Mouse (Mus musculus) urinary bladder, postnatal 36 days (tissue): ENCODE measurements at regions not wholly inside any gene's neighbourhood (a gene's known extent, or its start where the extent isn't known, plus 50 kb on each side); places are given as distances from the start of the nearest gene placed in this dataset.

Experiments
- DNase-seq, 2 experiments: peaks; one replicate each; pipeline ENCODE4 v3.0.0; 2022; ENCODE audit warnings: low spot score in 2 of 2, mixed read lengths in 1 of 2

DNA sequence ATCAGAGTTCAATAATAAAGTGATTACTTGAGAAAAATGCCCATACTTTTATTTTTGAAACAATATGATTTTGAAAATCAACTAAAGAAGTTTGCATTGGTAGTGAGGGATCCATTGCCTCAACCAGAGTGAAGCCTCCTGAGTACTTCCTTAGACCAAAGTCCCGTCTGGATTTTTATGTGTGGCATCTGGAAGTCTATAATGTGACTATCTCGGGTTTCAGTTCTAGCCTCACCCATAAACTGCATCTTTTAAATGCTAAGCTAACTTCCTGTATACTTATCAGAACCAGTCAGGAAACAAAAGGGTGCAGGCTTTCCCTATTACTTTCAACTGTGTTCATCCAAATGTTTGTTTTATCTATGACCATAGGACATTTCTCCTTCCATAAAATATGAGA, 178.8 kb downstream of the Spry2 start:
- no peak for DNase-seq

DNA sequence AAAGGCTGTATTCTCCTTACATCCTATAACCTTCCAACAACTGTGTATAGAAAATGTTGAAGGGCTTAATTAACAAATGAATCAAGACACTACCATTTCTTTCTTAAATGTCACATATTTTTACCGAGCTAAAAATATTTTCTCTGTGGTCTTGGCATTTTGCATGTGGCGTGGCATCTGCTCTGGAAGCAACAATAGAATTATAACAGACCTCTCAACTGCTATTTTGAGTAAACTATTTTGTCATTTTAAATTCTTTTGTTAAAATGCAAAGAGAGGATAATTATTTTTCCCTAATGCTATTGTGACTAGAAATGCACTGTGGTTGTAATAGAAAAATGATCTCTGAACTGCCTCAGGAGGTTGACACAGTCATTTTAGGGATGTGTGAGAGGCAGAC, 187.9 kb downstream of the Spry2 start:
- DNase-seq = no peak

DNA sequence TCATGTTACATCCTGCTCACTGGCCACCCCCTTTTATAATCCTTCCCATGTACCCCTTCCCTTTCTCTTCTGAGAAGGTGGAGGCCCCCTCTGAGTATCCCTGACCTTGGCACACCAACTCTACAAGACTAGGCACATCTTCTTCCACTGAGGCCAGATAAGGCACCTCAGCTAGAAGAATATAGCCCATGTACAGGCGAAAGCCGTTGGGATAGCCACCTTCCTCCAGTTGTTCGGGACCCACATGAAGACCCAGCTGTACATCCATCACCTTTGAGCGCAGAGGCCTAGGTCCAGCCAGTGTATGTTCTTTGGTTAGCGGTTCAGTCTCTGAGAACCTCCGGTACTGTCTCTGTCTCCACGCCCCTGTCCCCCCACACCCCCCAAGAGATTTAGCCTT, 189.9 kb downstream of the Spry2 start:
- DNase-seq = no peak

DNA sequence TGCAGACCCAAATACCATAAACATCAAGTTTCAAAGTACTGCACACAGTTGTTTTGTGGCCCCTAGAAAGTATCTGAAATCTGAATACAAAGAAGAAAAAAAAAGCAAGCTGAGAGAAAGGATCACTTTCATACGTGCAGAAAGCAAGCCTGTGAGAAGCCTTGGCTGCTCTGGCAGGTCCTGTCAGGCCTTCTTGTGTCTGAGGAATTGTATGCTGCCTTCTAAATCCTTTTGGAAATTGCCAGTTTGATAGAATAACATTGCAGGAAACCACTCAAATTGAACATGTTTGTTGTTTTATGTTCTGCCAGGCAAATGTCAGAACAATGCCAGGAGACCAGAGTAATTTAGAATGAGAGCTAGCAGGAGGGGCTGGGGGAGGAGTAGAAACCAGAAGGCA, 198.0 kb downstream of the Spry2 start:
- DNase-seq = no peak

DNA sequence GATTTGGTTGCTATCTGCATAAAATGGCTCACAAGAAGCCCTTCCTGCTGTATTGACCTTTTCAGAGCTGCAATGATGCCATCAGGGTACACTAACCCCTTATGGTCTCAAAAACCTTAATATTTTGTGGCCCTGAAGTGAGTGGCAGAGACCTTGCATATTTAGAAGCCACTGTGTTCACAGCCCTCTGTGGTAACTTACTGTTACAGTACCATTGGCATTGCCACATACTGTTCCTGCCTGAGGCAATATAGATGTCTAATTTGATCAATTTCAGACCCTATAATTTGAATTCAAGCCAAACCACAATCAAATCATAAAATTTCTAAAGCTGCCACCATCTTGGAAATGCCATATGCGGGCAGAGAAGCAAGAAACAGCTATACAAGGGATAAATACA, 198.5 kb downstream of the Spry2 start:
- DNase-seq = no peak

DNA sequence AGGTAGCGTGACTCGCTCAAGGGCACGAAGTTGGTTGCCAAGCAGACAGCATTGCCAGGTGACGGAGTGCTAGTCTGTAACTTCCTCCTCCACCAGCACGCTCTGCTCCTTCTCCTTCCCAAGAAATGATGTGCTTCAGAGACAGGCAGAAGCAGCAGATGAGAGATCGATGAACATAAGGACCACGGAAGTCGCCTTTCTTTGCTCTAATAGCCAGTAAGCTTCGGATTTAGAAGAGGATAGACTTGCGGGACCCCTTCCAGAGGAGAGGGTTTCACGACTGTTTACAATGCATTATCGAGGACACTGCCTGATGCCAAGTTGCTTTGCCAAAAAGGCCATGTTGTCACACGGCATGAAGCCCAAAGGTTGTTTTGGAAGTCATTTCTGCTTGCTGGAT, 199.2 kb downstream of the Spry2 start:
- DNase-seq = no peak

DNA sequence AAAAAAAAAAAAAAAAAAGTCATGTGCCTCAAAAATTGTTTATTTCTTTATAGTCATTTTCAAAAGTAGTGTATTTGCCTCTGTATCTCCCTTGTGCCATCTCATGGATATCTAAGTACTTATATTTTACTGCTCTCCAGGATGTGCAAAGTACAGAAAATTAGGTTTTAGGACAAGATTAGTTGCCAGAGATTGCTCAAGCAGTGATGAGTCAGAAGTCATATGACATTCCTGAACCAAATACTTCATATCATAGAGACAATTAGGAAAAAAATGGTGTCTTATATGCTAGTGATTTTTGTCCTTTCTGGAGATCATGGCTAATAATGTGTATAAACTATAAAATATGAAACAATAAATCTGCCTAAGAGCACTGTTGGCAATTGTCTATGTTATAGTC, 201.7 kb downstream of the Spry2 start:
- no peak for DNase-seq

DNA sequence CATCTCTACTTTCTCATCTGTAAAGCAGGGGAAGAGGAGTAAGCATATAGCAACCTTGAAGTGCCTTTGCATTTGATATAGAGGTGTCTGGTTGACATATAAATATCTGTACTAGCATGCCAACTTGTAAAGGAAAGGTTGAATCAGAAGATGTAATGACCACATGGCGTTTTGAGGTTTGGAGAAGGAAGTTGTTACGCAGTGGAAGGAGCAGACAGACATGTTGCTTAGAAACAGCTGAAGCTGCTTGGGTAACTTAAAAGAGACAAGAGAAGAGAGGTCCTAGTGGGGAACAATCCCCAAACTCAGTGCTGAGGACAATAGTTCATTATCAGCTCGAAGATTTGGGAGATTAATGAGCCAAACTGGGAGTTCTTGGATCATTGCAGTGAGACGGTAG, 202.9 kb downstream of the Spry2 start:
- DNase-seq = no peak

DNA sequence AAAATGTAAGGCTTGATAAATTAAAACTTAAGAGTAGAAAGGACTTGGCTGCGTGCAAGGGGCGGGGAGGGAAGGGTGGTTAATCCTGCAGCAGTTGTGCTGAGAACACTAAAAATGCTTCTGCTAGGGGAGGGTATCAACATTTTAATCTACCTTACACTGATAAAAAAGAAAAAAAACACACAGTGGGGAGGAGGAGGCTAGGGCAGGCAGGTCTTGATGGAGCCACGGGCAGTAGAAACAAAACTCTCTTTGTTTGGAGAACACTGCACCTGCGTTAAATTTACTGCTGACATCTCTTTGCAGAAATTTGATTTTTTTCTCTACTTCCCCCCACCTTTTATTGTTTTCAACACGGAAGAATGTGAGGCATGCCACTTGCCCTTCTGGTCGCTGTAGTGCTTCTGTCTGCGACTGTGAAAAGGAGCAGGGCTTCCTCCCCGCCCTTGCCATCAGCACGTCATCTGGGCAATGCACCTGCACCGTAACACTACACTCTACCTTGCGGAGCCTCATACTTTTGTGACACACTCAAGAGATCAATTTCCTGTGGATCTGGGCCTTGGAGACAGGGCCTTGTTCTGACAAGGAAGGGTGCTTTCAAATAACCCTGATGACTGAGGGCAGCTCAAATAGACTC, 211.7 kb downstream of the Spry2 start:
- DNase-seq = no peak

DNA sequence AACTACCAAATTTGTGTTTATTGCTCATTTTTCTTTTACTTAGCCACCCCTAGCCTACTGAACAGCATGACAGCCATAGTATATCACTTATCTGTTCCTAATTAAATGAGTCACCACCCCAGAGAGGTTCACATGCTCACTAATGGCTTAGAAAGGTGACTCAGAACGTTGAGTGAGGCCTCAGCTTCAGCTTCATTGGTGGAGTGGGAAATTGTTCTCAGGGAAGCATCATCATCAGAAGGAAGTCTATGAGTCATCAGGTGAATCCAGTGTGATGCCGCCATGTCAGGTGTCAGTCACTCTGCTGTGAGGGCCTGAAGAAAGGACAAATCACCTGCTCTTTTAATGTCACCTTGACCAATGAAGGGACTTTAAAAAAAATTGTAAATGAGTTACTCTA, 212.3 kb downstream of the Spry2 start:
- DNase-seq = no peak

DNA sequence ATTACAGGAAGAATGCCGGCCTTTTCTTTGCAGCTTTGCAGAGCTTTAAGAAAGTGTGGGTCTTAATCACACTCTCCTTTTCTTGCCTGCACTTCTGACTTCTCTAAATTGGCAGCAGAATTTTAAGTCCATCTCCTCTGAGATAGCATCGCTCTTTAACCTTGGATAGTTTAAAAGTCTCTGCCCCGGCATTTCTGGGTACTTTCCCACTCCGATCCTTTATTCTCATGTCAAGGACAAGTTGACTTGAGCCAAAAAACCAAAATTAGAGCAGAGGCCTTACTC, 220.0 kb downstream of the Spry2 start:
- no peak for DNase-seq

DNA sequence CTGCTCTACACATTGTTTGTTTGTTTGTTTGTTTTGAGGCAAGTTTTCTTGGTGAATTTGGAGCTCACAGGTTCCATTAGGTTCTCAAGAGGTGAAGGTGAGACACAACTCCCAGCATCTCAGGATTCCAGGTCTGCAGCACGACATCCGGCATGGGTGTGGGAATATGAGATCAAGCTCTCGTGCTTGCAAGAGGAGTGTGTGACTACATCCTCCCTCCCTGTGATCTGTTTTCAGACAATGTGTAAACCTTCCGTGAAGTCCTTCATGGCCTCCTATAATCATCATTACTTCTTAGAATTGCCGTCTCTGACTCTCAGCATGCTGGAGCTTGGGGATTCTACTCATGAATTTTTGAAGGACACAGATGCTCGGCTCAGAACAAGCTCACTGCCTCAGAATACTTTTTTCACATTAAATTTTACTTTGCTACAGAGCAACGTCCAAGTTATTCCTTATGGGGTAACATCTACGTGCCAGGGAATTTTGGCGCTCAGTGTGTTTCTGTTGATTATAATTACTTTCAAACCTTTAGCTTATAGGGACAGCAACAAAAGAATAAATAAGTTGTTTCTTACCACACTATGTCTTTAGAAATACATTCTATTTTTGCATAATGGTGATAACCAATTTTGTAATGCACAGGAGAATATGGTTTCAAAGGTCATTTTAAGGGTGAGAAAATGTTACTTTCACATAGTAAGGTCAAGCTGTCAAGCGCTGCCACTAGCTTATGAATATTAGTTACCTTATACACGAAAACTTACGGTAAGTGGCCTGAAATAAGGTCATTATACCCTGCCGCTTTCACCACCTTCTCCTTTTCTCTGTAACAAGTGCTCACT, 220.6 kb downstream of the Spry2 start:
- DNase-seq = no peak

DNA sequence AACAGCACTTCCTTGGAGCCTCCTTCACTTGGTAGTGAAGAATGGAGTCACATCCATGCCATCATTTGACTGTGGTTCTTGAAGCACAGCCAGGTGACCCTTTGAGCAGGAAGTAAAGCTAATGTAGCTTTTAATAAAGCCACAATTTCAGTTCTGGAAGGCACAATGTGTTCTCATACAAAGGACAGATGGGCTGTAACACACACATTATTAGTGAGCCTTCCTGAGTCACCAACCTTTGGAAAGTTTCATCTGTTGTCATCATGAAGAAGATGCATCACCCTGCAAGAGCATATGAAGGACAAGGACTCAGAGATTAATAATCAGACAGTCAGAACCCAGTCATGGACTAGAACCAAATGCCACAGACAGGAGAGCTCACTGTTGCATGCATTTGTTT, 221.6 kb downstream of the Spry2 start:
- no peak for DNase-seq

DNA sequence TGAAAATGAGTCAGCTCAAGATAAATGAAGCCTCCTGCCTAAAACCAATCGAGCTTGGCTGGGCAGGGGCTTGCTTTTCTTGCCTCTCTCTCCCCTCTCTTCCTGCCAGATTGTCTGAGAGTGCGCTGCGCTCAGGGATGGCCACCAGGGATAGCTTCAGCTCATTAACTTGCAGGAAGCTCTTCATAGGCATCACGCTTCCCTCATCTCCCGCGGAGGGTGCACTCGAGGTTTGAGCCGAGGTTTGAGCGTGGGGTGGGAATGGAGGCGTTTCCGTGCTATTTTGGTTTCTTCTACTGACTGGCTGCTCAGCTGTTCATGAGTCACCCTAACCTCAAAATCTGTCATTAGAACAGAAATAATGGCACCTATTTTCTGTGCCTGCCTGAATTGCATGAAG, 227.7 kb downstream of the Spry2 start:
- DNase-seq = no peak

DNA sequence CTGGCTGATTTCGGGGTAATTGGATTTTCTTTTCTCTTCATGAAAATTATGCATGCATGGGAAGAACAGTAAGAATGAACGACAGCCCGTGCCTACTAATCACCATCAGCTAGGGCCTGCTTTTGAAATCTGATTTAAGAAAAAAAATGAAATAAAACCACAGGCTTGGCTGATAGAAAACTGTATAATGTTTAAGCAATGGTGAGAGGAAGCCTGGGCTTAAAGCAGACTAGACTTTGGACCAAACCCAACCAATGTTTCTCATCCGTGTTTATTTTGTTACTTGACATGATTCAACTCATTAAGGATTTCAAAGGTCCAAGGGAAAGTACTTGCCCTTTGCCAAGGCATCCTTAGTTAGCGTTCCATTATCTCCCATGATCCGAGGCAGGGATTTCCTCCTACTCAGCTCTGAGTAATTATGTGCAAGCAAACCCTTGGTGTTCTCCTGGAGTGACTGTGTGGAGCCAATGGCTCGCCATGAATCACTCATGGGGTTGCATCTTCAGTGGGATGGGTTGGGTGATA, 231.9 kb downstream of the Spry2 start:
- no peak for DNase-seq

DNA sequence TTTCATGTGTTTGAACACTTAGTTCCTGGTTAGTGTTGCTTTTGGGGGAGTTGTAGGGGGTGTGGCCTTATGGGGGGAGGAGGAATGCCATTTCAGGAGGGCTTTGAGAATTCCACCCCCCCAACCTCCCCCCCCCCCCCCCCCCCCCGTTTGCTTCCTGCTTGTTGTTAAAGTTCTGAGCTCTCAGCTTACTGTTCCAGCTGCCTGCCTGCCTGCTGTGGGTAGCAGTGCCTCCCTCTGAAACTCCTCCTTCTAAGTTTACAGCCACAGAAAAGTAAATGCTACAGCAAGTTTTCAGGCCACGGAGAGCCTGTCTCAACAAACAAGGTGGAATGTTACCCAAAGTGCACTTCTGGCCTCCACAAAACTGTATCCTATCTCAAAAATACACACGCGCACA, 233.1 kb downstream of the Spry2 start:
- DNase-seq = no peak

DNA sequence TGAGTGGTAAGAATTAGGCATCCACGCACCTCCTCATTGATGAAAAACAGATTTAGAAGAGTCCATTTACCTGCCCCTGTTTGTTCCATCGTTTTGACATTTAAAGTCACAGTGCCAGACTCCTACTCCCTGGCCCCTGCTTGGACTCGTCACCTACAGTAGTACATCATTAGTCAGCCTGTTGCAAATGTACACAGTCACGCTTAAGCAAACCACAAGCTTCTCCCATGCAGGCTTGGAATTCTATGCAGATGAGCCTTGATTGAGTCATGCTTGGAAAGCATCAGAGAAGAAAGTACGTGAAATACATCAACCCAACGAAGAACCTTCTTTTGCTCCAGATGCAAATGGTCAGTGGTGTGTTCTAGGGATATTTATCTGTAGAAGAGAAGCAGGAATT, 233.8 kb downstream of the Spry2 start:
- no peak for DNase-seq

DNA sequence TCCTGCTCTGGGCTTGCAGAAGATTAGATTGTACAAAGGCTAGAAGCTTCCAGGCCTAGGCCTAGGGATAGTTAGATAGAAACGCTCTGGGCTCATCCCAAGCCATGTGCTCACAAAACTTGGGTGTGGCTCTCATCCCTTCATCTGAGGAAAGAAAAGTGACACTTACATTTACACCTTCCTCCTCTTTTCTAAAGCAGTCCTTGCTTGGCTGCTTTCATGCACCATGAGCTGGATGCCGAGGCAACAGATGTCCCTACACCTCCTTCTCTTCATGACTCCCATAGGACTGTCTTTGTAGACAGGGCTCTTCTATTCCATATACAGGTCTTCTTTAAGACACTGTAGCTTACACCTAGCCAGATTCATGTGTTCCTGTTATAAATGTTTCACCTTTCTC, 238.3 kb downstream of the Spry2 start:
- DNase-seq = no peak

DNA sequence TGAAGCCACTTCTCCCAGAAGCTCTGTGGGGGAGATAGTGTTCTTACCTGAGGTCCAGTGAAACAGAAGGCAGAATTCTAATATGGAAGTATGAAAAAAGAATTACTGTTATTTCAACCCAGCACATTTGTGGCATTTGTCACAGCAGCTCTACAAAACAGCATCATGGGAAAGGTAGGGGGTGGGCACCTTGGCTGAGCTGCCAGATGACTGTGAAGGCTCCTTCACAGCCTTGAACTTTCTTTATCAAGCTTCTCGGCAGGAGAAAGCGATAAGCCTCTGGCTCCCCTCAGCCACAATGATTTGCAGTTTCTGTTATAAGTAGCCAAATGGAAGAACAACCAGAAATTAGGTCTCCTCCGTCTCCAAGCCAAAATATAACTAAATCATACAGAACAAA, 249.5 kb downstream of the Spry2 start:
- DNase-seq = no peak

DNA sequence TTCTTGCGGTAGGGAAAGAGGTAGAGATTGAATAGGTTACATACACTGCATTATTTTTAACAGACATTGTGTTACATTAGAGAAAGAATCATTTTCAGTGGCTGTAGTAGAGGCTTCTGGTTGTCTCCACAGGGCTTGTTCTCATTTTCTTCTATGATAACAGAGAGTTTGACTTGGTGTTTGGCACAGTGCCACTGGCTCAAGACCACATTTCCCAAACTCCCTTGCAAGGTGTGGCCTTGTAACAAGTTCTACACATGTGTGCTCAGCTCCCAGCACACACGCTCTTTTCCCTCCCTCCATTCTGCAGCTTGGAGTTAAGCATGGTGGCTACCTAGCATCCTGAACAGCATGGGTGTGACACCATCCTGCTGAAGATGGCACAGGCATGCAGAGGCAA, 252.2 kb downstream of the Spry2 start:
- DNase-seq = no peak

DNA sequence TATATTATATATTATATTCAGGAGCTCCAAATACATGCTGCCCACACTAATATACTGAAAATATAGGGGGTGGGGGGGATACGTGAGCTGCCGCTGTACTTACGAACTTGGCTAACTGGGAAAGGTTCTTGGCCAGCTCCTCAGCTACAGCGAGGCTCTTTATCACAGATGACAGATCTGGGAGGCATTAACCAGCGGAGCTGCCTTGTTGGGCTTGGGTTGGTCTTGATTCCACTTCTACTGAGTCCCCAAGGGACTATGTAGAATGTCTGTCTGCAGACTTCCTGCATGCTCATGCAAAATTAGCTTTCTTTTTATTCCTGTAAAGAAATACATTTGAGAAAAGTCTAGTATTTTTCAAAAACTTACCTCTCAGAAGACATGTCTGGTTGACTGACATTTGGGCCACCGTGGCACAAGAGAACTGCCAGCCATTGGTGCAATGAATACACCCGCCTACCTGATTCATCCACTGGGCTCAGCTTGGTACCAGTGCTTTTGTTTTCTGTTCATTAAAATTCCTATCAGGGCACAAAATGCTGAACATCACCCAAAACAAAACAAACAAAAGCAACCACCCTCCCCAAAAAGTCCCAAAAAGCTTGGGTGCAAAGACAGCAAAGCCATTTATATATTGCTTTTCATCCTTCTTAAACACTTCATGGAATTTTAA, 253.2 kb downstream of the Spry2 start:
- no peak for DNase-seq

DNA sequence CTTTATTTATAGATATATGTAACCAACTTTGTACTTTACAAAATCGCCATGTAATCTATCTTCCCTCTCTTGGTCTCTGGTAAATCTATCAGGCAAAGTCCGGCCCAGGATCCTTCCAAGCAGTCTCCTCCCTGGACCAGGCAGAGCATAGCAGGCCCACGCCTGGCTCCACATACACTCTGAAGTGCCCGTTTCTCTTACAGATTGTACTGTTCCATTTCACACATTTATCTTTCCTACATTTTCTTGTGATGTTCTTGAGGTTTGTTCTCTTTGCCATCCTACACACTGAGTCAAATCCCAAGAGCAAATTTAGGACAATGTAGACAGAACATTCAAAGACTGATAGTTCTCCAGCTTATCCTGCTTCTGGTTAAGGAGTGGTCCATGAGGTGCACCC, 264.3 kb downstream of the Spry2 start:
- DNase-seq = no peak

DNA sequence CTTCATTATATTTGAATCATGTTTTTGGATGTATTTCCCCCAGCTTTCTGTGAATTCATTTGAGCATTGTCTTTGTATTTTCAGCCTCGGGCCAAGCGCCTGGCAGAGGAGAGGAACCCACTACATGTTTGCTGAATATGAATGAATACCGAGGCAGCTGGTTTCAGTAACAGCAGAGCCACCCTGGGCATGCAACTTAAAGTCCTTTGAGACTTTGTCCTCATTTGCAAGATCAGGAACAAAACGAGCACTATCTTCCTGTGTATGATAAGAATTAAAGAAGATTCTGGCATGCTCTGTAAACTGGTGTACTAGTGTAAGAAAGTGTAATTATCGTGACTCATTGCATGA, 265.0 kb downstream of the Spry2 start:
- no peak for DNase-seq
